Mouse (Mus musculus) intestine, postnatal 0 days (tissue): Measurements from ENCODE around the gene Bax. TPM values are rescaled to one million over a fixed set of nuclear protein-coding genes. Genes with fewer than 3 reads are reported as not detected.
A peak's percentile ranks its signal among the peaks of the same experiment; 100 is the strongest.

Experiments
- ATAC-seq: fragments of 200-750 bp; cut with Nextera tagmentation; 2 replicates; pipeline ENCODE4 v1.8.0; 2017; ENCODE audit warnings: mild to moderate bottlenecking, moderate TSS enrichment, moderate library complexity
- H3K27ac ChIP-seq: fragments of 300-500 bp; sonication (generic); 2 replicates; pipeline ENCODE4 v1.5.1; 2014; ENCODE audit warnings: mild to moderate bottlenecking, low read depth, low read length, moderate library complexity
- H3K27me3 ChIP-seq: fragments of 300-500 bp; sonication (generic); replicated peaks from 2 replicates; pipeline ENCODE4 v1.6.1; 2014; ENCODE audit warnings: low read length, mixed read lengths; ENCODE audit not compliant: control insufficient read depth, insufficient read depth
- H3K36me3 ChIP-seq: fragments of 300-500 bp; sonication (generic); 2 replicates; pipeline ENCODE4 v1.6.1; 2014; ENCODE audit warnings: mild to moderate bottlenecking, moderate library complexity; ENCODE audit not compliant: control insufficient read depth, insufficient read depth
- H3K4me1 ChIP-seq: fragments of 300-500 bp; sonication (generic); replicated peaks from 2 replicates; pipeline ENCODE4 v1.6.1; 2014; ENCODE audit warnings: antibody characterized with exemption, low read length, mixed read lengths; ENCODE audit not compliant: control insufficient read depth, insufficient read depth
- H3K4me2 ChIP-seq: fragments of 300-500 bp; sonication (generic); replicated peaks from 2 replicates; pipeline ENCODE4 v1.6.1; 2014; ENCODE audit warnings: low read depth, mild to moderate bottlenecking, moderate library complexity
- H3K4me3 ChIP-seq: fragments of 300-500 bp; sonication (generic); 2 replicates; pipeline ENCODE4 v1.5.1; 2014; ENCODE audit warnings: low read depth, low read length
- H3K9ac ChIP-seq: fragments of 300-500 bp; sonication (generic); 2 replicates; pipeline ENCODE4 v1.6.1; 2014; ENCODE audit warnings: mild to moderate bottlenecking, low read depth, low read length
- H3K9me3 ChIP-seq: fragments of 300-500 bp; sonication (generic); 2 replicates; pipeline ENCODE4 v1.6.1; 2016; ENCODE audit warnings: mixed run types; ENCODE audit not compliant: control insufficient read depth
- CTCF ChIP-seq: sonication (generic); IDR thresholded peaks from 2 replicates; pipeline ENCODE4 v1.5.1; 2016; ENCODE audit warnings: low read depth, mild to moderate bottlenecking, control low read depth, antibody characterized with exemption, moderate library complexity
- WGBS: fragments of 180-500 bp; shearing (Covaris S2); extraction: QIAGEN DNeasy Blood & Tissue Kit; methylation state at CpG from one replicate; pipeline ENCODE4 v1.1.7; 2014; 5-methylcytosine and 5-hydroxymethylcytosine counted together
- polyA plus RNA-seq: library from polyadenylated mRNA; unstranded; fragments of >200 nt; fragmentation: Nextera tagmentation; extraction: Ambion mirVana; gene quantifications from 2 replicates; pipeline ENCODE4 v1.2.1, GENCODE M21; 2015

Bax gene
- polyA plus RNA-seq, result 173 and 180 TPM in 2 replicates

GRCm38 (mm10) chr7:45466283-45467089 is at the start of gene Bax:
Gene Bax, minus strand, starts transcription at chr7:45466898.
- Histone ChIP-seq H3K27me3 (no peaks in the 10 kb centered on the region), H3K4me1 (0 out of 2 replicates have a peak, but pooled peaks cover 8% of the 10 kb centered on the region), H3K9ac (peak within 1 kb of the TSS; percentile 73), H3K36me3 (peaks cover 21% of the 10 kb centered on the region), H3K27ac (peak within 1 kb of the TSS; percentile 37), H3K9me3 (no peaks in the 10 kb centered on the region), H3K4me3 (peak within 1 kb of the TSS; percentile 87), H3K4me2 (peak within 1 kb of the TSS; percentile 93)
- WGBS, result under 1% methylated on average over 58 of the region's 58 CpGs
- ATAC-seq, result peak; percentile 73
- TF ChIP-seq CTCF, result 0 out of 2 replicates have a peak, but pooled peaks have one; percentile 12

DNA sequence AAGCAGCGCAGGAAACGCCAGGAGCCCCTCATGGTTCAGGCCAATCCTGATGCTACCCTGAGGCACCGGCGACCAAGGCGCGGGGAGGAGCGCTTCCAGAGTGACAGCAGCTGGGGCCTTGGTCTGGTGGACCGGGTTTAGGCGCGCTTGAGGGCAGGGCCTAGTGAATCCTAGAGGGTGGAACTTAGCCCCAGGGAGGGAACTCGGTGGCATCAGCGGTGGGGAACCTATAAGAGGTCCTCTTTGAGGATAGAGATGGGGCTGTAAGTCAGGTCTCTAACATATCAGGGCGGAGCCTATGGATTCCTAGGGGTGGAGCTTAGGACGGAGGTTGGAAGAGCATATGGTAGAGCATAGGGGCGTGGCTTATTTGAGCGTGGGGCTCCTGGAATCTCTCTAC is 48.7 kb upstream of the Bax start:
- no peak overlapping the region for H3K4me3 ChIP-seq
- no peaks in the 10 kb centered on the region for H3K36me3 ChIP-seq
- H3K27me3 ChIP-seq, result no peaks in the 10 kb centered on the region
- TF ChIP-seq CTCF, result no peak
- H3K4me1 ChIP-seq, result no peaks in the 10 kb centered on the region
- H3K4me2 ChIP-seq, result 0 out of 2 replicates have a peak overlapping the region, but pooled peaks have one; percentile 21
- no peaks in the 10 kb centered on the region for H3K9me3 ChIP-seq
- ATAC-seq, result no peak
- 28% methylated on average over 16 of the region's 16 CpGs for WGBS
- H3K9ac ChIP-seq, result no peak overlapping the region
- no peak overlapping the region for H3K27ac ChIP-seq

DNA sequence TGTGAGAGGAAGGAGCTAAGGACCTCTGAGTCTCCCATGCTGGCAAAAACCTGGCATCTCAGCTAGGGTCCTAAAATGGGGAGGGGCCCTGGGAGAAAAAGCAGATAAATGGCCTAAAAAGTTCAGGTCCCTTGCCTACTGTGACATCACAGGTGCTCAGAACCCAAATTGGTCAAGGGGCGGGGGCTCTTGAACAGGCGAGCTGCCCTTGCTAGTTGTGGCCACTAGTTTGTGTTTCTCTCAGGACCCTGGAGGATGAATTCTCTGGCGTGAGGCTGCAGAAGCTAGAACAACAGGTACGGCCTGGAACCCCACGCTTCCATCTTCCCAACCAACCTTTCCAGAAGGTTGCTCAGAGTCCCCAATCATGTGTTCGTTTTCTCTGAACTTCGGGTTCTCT is 47.7 kb upstream of the Bax start:
- Histone ChIP-seq H3K4me2 (no peak overlapping the region), H3K36me3 (no peaks in the 10 kb centered on the region), H3K9me3 (no peaks in the 10 kb centered on the region), H3K27ac (no peak overlapping the region), H3K27me3 (no peaks in the 10 kb centered on the region), H3K4me3 (no peak overlapping the region), H3K4me1 (0 out of 2 replicates have a peak, but pooled peaks cover 2% of the 10 kb centered on the region), H3K9ac (no peak overlapping the region)
- WGBS, result 88% methylated on average over 7 of the region's 7 CpGs
- ATAC-seq, result no peak
- no peak for TF ChIP-seq CTCF

DNA sequence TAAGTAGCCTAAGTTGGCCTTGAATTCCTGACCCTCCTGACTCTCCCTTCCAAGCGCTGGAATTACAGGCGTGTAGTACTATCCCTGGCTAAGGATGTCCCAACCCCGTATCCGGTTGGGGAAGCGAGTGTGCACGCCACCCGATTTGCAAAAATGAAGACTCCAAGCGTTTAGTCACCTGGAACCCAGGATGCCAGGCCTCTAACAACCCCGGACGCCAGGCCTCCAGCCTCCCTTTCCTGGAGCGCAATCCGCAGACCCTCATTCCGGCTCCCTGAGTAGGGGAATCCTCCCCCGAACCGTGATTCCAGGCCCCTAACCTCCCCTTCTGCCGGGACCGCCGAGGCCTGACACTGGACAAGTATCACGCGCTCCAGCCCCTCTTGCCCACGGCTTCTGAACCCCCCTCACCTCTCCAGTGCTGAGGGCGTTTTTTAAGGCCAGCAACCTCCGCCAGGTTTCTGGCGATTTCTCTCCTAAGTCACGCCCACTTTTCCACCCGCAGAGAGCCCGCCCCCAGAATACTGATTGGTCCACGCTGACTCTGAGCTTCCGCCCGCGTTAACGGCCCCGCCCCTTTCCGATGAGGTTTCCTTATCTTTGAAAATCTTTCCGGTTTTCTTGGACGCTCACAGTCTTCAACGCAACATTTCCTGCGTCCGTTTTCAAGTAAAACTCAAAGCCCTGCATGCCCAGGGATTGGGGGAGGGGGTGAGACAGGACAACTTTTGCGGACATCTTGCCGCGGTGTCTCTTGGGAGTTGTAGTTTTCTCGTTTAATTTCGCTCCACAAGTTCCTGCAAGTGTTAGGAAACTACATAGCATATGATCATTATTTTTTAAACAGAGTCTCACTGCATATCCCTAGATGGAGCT is 43.5 kb upstream of the Bax start, which contains the start of gene Nucb1:
Gene Nucb1 (minus strand): TSS at position 495 of the 876 bp plus-strand sequence.
- peak within 1 kb of the TSS; percentile 87 for H3K27ac ChIP-seq
- no peaks in the 10 kb centered on the region for H3K9me3 ChIP-seq
- 0 out of 2 replicates have a peak, but pooled peaks cover 14% of the 10 kb centered on the region for H3K4me1 ChIP-seq
- no peaks in the 10 kb centered on the region for H3K27me3 ChIP-seq
- H3K4me2 ChIP-seq, result peak within 1 kb of the TSS; percentile 87
- H3K4me3 ChIP-seq, result peak within 1 kb of the TSS; percentile 67
- peak; percentile 74 for ATAC-seq
- H3K36me3 ChIP-seq, result peaks cover 6% of the 10 kb centered on the region; the same call in 1 of the 2 replicates
- no peak for TF ChIP-seq CTCF
- peak within 1 kb of the TSS; percentile 70 for H3K9ac ChIP-seq
- WGBS, result under 1% methylated on average over 44 of the region's 44 CpGs

DNA sequence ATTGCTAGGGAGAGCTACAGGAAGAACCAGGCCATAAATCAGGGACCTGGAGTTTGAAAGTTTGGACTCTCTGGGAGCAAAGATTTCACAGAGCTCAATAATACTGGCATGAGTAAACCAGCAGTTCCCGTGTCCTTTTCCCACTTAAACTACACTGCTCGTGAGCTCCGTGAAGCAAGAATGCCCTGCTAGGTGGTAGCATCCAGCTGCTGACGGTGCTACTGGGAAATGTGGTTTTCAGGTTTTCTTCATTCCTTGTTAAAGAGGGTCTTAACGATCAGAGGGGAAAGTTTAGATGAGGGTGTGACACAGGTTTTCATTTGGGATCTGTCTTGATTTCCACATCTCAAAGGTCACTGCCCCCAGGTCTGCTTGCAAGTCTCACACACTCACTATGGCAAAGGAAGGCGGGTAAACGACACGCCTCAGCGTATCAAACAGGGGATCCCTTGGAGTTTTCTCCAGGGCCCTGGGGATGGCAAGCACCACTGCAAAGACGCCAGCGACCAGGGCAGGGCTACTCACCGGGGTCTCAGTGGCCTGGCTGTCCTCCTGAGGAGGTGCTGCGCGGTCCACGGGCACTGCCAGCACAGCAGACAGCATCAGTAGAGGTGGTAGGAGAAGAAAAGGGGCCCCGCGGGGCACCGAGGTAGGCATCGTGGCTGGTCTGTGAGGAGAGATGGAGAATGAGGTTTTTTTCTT is 42.6 kb upstream of the Bax start:
- Histone ChIP-seq H3K9ac (peak overlapping the region; percentile 70), H3K4me3 (peak overlapping the region; percentile 67), H3K9me3 (no peaks in the 10 kb centered on the region), H3K36me3 (peaks cover 11% of the 10 kb centered on the region; the same call in 1 of the 2 replicates), H3K27ac (peak overlapping the region; percentile 87), H3K4me1 (0 out of 2 replicates have a peak, but pooled peaks cover 14% of the 10 kb centered on the region), H3K27me3 (no peaks in the 10 kb centered on the region), H3K4me2 (peak overlapping the region; percentile 87)
- no peak for TF ChIP-seq CTCF
- ATAC-seq, result peak; percentile 11; the same call in 1 of the 2 replicates
- WGBS, result 14% methylated on average over 19 of the region's 19 CpGs
